ENCODE assay signal across 8 mouse cellular contexts in genomic region chr8:65617871-65618751, GRCm38 (mm10). TPM values are rescaled to one million over a fixed set of nuclear protein-coding genes. Genes with fewer than 3 reads are reported as not detected.
DNase-seq lines count a peak whose midpoint lies in the region; ATAC-seq and TF ChIP-seq lines count a peak whose summit lies in the region.

TSS of gene March1 (plus strand) at chr8:65617900.

- no peaks in the 10 kb centered on the region for H3K9me3 ChIP-seq in lung, embryonic 14.5 days (ENCODE audit: low read depth, low read length)
- H3K9me3 ChIP-seq in forebrain, embryonic 13.5 days (replicated peaks), result no peaks in the 10 kb centered on the region
- no peaks in the 10 kb centered on the region for H3K9me3 ChIP-seq in midbrain, postnatal 0 days (ENCODE audit: low read length)

- ATAC-seq in lung, embryonic 14.5 days (ENCODE audit: insufficient read depth), result no peak
- ATAC-seq in forebrain, embryonic 13.5 days, result peak; percentile 98
- peak; percentile 96 for ATAC-seq in midbrain, postnatal 0 days (ENCODE audit: low FRiP score)

- H3K4me3 ChIP-seq in lung, embryonic 14.5 days (ENCODE audit: low read depth, low read length), result no peak within 1 kb of the TSS
- H3K4me3 ChIP-seq in forebrain, embryonic 13.5 days, result peak within 1 kb of the TSS; percentile 49
- peak within 1 kb of the TSS; percentile 70 for H3K4me3 ChIP-seq in midbrain, postnatal 0 days (ENCODE audit: low read depth, low read length)
- no peak within 1 kb of the TSS for H3K4me3 ChIP-seq in lung, adult 2 months (replicated peaks; ENCODE audit: extremely low read depth, low read depth, low read length)

- peaks cover 13% of the 10 kb centered on the region for H3K27me3 ChIP-seq in lung, embryonic 14.5 days (ENCODE audit: insufficient read depth, low read length)
- peaks cover 8% of the 10 kb centered on the region; the same call in 1 of the 2 replicates for H3K27me3 ChIP-seq in forebrain, embryonic 13.5 days
- H3K27me3 ChIP-seq in midbrain, postnatal 0 days (ENCODE audit: insufficient read depth, low read length), result no peaks in the 10 kb centered on the region

- no peak within 1 kb of the TSS for H3K27ac ChIP-seq in lung, embryonic 14.5 days (ENCODE audit: low read depth)
- peak within 1 kb of the TSS; percentile 8; the same call in 1 of the 2 replicates for H3K27ac ChIP-seq in forebrain, embryonic 13.5 days
- peak within 1 kb of the TSS; percentile 91 for H3K27ac ChIP-seq in midbrain, postnatal 0 days (ENCODE audit: low read depth, low read length)

- H3K36me3 ChIP-seq in lung, embryonic 14.5 days (ENCODE audit: insufficient read depth), result no peaks in the 10 kb centered on the region
- H3K36me3 ChIP-seq in forebrain, embryonic 13.5 days (ENCODE audit: poor library complexity, severe bottlenecking), result no peaks in the 10 kb centered on the region
- no peaks in the 10 kb centered on the region for H3K36me3 ChIP-seq in midbrain, postnatal 0 days (ENCODE audit: insufficient read depth, low read length)

- no peaks in the 10 kb centered on the region for H3K4me1 ChIP-seq in lung, embryonic 14.5 days (ENCODE audit: insufficient read depth)
- 0 out of 2 replicates have a peak, but pooled peaks cover 8% of the 10 kb centered on the region for H3K4me1 ChIP-seq in forebrain, embryonic 13.5 days
- H3K4me1 ChIP-seq in midbrain, postnatal 0 days (ENCODE audit: insufficient read depth, low read length), result peaks cover 4% of the 10 kb centered on the region; the same call in 1 of the 2 replicates
- H3K4me1 ChIP-seq in lung, adult 2 months (ENCODE audit: control insufficient read depth, insufficient read depth, low read length), result no peaks in the 10 kb centered on the region

- no peak for TF ChIP-seq POLR2A in lung, adult 2 months (IDR thresholded peaks at IDR 0.05; ENCODE audit: borderline replicate concordance, extremely low read depth, low read depth, low read length)

- 2% methylated on average over 23 of the region's 23 CpGs for WGBS in lung, embryonic 14.5 days
- 1% methylated on average over 23 of the region's 23 CpGs for WGBS in forebrain, embryonic 13.5 days
- under 1% methylated on average over 23 of the region's 23 CpGs for WGBS in midbrain, postnatal 0 days
- 3% methylated on average over 23 of the region's 23 CpGs for WGBS in lung, adult 2 months

- no peak within 1 kb of the TSS for H3K4me2 ChIP-seq in lung, embryonic 14.5 days
- H3K4me2 ChIP-seq in forebrain, embryonic 13.5 days, result peak within 1 kb of the TSS; percentile 73
- H3K4me2 ChIP-seq in midbrain, postnatal 0 days (ENCODE audit: low read depth, low read length, poor library complexity, severe bottlenecking), result peak within 1 kb of the TSS; percentile 63

- no peak within 1 kb of the TSS for H3K9ac ChIP-seq in lung, embryonic 14.5 days
- H3K9ac ChIP-seq in forebrain, embryonic 13.5 days, result peak within 1 kb of the TSS; percentile 70
- H3K9ac ChIP-seq in midbrain, postnatal 0 days (replicated peaks; ENCODE audit: low read length, poor library complexity, severe bottlenecking), result peak within 1 kb of the TSS; percentile 86

- peak; percentile 1 for DNase-seq in lung, embryonic 14.5 days
- DNase-seq in lung, postnatal 4 days, result no peak
- peak; percentile 81 to 85 for DNase-seq in layer of hippocampus, postnatal 10 days (ENCODE audit: low spot score in 2 of 2)
- DNase-seq in midbrain, postnatal 0 days (ENCODE audit: low spot score), result peak; percentile 85
- DNase-seq in liver, result no peak
- DNase-seq in kidney, postnatal 10 days, result no peak
- DNase-seq in lung, adult 2 months, result no peak

- TF ChIP-seq CTCF in lung, embryonic 14.5 days (IDR thresholded peaks at IDR 0.05; ENCODE audit: low read depth), result no peak
- no peak for TF ChIP-seq CTCF in midbrain, postnatal 0 days (IDR thresholded peaks at IDR 0.05)
- TF ChIP-seq CTCF in lung, adult 2 months (IDR thresholded peaks at IDR 0.05; ENCODE audit: insufficient read depth, low read length), result no peak

RNA-seq across cellular contexts. Expression of gene March1, which starts in this region (rescaled TPM):
- polyA plus RNA-seq in lung, embryonic 14.5 days (2014; fragmentation: Nextera tagmentation; extraction: Ambion mirVana), result 0.45 and 0.57 TPM in 2 replicates
- 12.4 and 16.2 TPM in 2 replicates for polyA plus RNA-seq in forebrain, embryonic 13.5 days (2015; fragmentation: Nextera tagmentation; extraction: Ambion mirVana)
- total RNA-seq in layer of hippocampus, postnatal 10 days (2021), result 10 to 100 TPM; 77.6 to 80.4 TPM
- total RNA-seq in midbrain, postnatal 0 days (2014; rRNA removed), result 50.4 and 82.8 TPM in 2 replicates
- 39.3 and 52.5 TPM in 2 replicates for polyA plus RNA-seq in midbrain, postnatal 0 days (2015; fragmentation: Nextera tagmentation; extraction: Ambion mirVana)
- 1.8 and 3.0 TPM in 2 replicates for polyA plus RNA-seq in lung, adult 2 months (2012; rRNA removed)

Comparison
In these comparisons a context has a peak if more than half of its experiments do, and no peak if none do; other contexts are left out.
1. Peak in DNase-seq in lung, embryonic 14.5 days; RNA of the gene not detected or under 1 TPM.
2. DNase-seq: peak in layer of hippocampus, postnatal 10 days (2 of 2) and midbrain, postnatal 0 days (single experiment); none in lung, postnatal 4 days (0 of 2), liver (single experiment), kidney, postnatal 10 days (single experiment) and lung, adult 2 months (single experiment).
3. H3K4me3 ChIP-seq: peak in forebrain, embryonic 13.5 days (single experiment) and midbrain, postnatal 0 days (single experiment); none in lung, embryonic 14.5 days (single experiment) and lung, adult 2 months (single experiment).